In genomic region chr2:132721844-132722243, GRCm38 (mm10) we compare ENCODE assay signal across 14 mouse cellular contexts. TPM values are rescaled to one million over a fixed set of nuclear protein-coding genes. Genes with fewer than 3 reads are reported as not detected.
A peak's percentile ranks its signal among the peaks of the same experiment; 100 is the strongest.
DNase-seq lines count a peak whose midpoint lies in the region; ATAC-seq lines count a peak whose summit lies in the region.
"Had no signal": no experiment of that assay in that cellular context is flagged by ENCODE, and none has a peak within 500 bp of the region (broad histone marks: within the 10 kb centered on the region; RNA-seq: fewer than 3 reads in every experiment).

No protein-coding gene starts in this region.

- DNase-seq in 3T3-L1 (ENCODE audit: low read depth, low spot score) = peak; percentile 42
- DNase-seq in 416B (ENCODE audit: low read depth) = peak; percentile 59
- DNase-seq in brain, adult 2 months (ENCODE audit: low read depth, low spot score) = peak; percentile 59
- DNase-seq in frontal cortex, postnatal 14 days (ENCODE audit: low spot score in 2 of 2) = no peak
- DNase-seq: adrenal gland, adult 8-10 months; cerebellum, adult 11-12 months; gastrocnemius, postnatal 36 days; heart, postnatal 10 days had no signal

- H3K4me2 ChIP-seq in hindbrain, embryonic 15.5 days = no peak overlapping the region
- H3K4me2 ChIP-seq in hindbrain, embryonic 12.5 days (replicated peaks) = no peak overlapping the region
- no peak overlapping the region for H3K4me2 ChIP-seq in intestine, embryonic 15.5 days (replicated peaks)
- H3K4me2 ChIP-seq: embryonic facial prominence, embryonic 13.5 days; forebrain, embryonic 12.5 days had no signal

- WGBS in hindbrain, embryonic 15.5 days = 95% methylated on average over 2 of the region's 2 CpGs
- WGBS in hindbrain, embryonic 12.5 days = 95% methylated on average over 2 of the region's 2 CpGs
- 92% methylated on average over 2 of the region's 2 CpGs for WGBS in intestine, embryonic 15.5 days

- H3K9ac ChIP-seq in hindbrain, embryonic 15.5 days = no peak overlapping the region
- no peak overlapping the region for H3K9ac ChIP-seq in hindbrain, embryonic 12.5 days
- H3K9ac ChIP-seq in intestine, embryonic 15.5 days = no peak overlapping the region
- H3K9ac ChIP-seq: embryonic facial prominence, embryonic 13.5 days; forebrain, embryonic 12.5 days had no signal

- no peak for ATAC-seq in hindbrain, embryonic 15.5 days (ENCODE audit: low FRiP score, low read depth)
- ATAC-seq in hindbrain, embryonic 12.5 days (ENCODE audit: low FRiP score) = no peak
- no peak for ATAC-seq in intestine, embryonic 15.5 days

- no peaks in the 10 kb centered on the region for H3K9me3 ChIP-seq in hindbrain, embryonic 15.5 days
- no peaks in the 10 kb centered on the region for H3K9me3 ChIP-seq in hindbrain, embryonic 12.5 days (replicated peaks)
- H3K9me3 ChIP-seq in intestine, embryonic 15.5 days = no peaks in the 10 kb centered on the region
- H3K9me3 ChIP-seq: embryonic facial prominence, embryonic 13.5 days; forebrain, embryonic 12.5 days; heart, embryonic 10.5 days had no signal

- H3K4me3 ChIP-seq in hindbrain, embryonic 15.5 days = no peak overlapping the region
- no peak overlapping the region for H3K4me3 ChIP-seq in hindbrain, embryonic 12.5 days
- H3K4me3 ChIP-seq in intestine, embryonic 15.5 days (replicated peaks) = no peak overlapping the region
- H3K4me3 ChIP-seq: embryonic facial prominence, embryonic 13.5 days; forebrain, embryonic 12.5 days; heart, embryonic 10.5 days had no signal

- 0 out of 2 replicates have a peak overlapping the region, but pooled peaks have one; percentile 47 for H3K27ac ChIP-seq in hindbrain, embryonic 15.5 days (replicated peaks)
- no peak overlapping the region for H3K27ac ChIP-seq in hindbrain, embryonic 12.5 days
- no peak overlapping the region for H3K27ac ChIP-seq in intestine, embryonic 15.5 days
- H3K27ac ChIP-seq: embryonic facial prominence, embryonic 13.5 days; forebrain, embryonic 12.5 days; heart, embryonic 10.5 days had no signal

- H3K27me3 ChIP-seq in hindbrain, embryonic 15.5 days = no peaks in the 10 kb centered on the region
- H3K27me3 ChIP-seq in hindbrain, embryonic 12.5 days = no peaks in the 10 kb centered on the region
- no peaks in the 10 kb centered on the region for H3K27me3 ChIP-seq in intestine, embryonic 15.5 days (replicated peaks)
- H3K27me3 ChIP-seq: embryonic facial prominence, embryonic 13.5 days; forebrain, embryonic 12.5 days had no signal

- H3K4me1 ChIP-seq in hindbrain, embryonic 15.5 days (replicated peaks) = peaks cover 33% of the 10 kb centered on the region
- peaks cover 17% of the 10 kb centered on the region for H3K4me1 ChIP-seq in hindbrain, embryonic 12.5 days
- no peaks in the 10 kb centered on the region for H3K4me1 ChIP-seq in intestine, embryonic 15.5 days (replicated peaks)

- H3K36me3 ChIP-seq in hindbrain, embryonic 15.5 days = no peaks in the 10 kb centered on the region
- H3K36me3 ChIP-seq in hindbrain, embryonic 12.5 days = no peaks in the 10 kb centered on the region
- H3K36me3 ChIP-seq in intestine, embryonic 15.5 days = no peaks in the 10 kb centered on the region
- H3K36me3 ChIP-seq: embryonic facial prominence, embryonic 13.5 days; forebrain, embryonic 12.5 days; heart, embryonic 10.5 days had no signal

RNA-seq across cellular contexts. Expression of gene Shld1, which starts 35.1 kb away (rescaled TPM):
- 18.8 and 22.6 TPM in 2 replicates for polyA plus RNA-seq in hindbrain, embryonic 15.5 days (2015; fragmentation: Nextera tagmentation; extraction: Ambion mirVana)
- 18.4 and 19.9 TPM in 2 replicates for polyA plus RNA-seq in hindbrain, embryonic 12.5 days (2016; fragmentation: Nextera tagmentation; extraction: Ambion mirVana)
- 13.6 and 14.2 TPM in 2 replicates for polyA plus RNA-seq in intestine, embryonic 15.5 days (2015; fragmentation: Nextera tagmentation; extraction: Ambion mirVana)

RNA-seq across cellular contexts. Expression of gene Chgb, which starts 59.2 kb away (rescaled TPM):
- polyA plus RNA-seq in hindbrain, embryonic 15.5 days (2015; fragmentation: Nextera tagmentation; extraction: Ambion mirVana) = 103 and 107 TPM in 2 replicates
- polyA plus RNA-seq in hindbrain, embryonic 12.5 days (2016; fragmentation: Nextera tagmentation; extraction: Ambion mirVana) = 53.8 and 56.2 TPM in 2 replicates
- polyA plus RNA-seq in intestine, embryonic 15.5 days (2015; fragmentation: Nextera tagmentation; extraction: Ambion mirVana) = 45.1 and 53.1 TPM in 2 replicates

Comparison
In these comparisons a context has a peak if more than half of its experiments do, and no peak if none do; other contexts are left out.
1. DNase-seq: peak in 3T3-L1 (single experiment), 416B (single experiment) and brain, adult 2 months (single experiment); none in frontal cortex, postnatal 14 days (0 of 2).